Mouse (Mus musculus) C2C12 (cell line): ENCODE data around the gene Spon1. TPM values are rescaled to one million over a fixed set of nuclear protein-coding genes. Genes with fewer than 3 reads are reported as not detected.

Source experiments
- H3K27me3 ChIP-seq: one replicate; pipeline ENCODE4 v1.6.1; 2011; ENCODE audit not compliant: control insufficient read depth, insufficient read depth, insufficient read length
- H3K36me3 ChIP-seq: one replicate; pipeline ENCODE4 v1.6.1; 2011; ENCODE audit not compliant: control insufficient read depth, insufficient read depth
- H3K4me3 ChIP-seq: one replicate; pipeline ENCODE4 v1.5.1; 2011; ENCODE audit warnings: mild to moderate bottlenecking, control low read depth; ENCODE audit not compliant: poor library complexity, insufficient read depth, severe bottlenecking
- H3K79me2 ChIP-seq: one replicate; pipeline ENCODE4 v1.6.1; 2011; ENCODE audit not compliant: control insufficient read depth, insufficient read depth
- H3K79me3 ChIP-seq: one replicate; pipeline ENCODE4 v1.6.1; 2011; ENCODE audit warnings: low read depth, control low read depth
- H3ac ChIP-seq: one replicate; pipeline ENCODE3; 2011; ENCODE audit warnings: low read depth; ENCODE audit not compliant: control insufficient read depth, insufficient read length
- CEBPB ChIP-seq: IDR thresholded peaks from one replicate; pipeline ENCODE4 v1.6.1; 2011; ENCODE audit warnings: low read depth, mild to moderate bottlenecking, control low read depth, moderate library complexity
- CTCF ChIP-seq: IDR thresholded peaks from one replicate; pipeline ENCODE4 v1.5.1; 2011; ENCODE audit not compliant: control insufficient read depth, insufficient read depth, insufficient read length
- FOSL1 ChIP-seq: IDR thresholded peaks from one replicate; pipeline ENCODE4 v1.8.0; 2011; ENCODE audit warnings: mild to moderate bottlenecking, low read length; ENCODE audit not compliant: poor library complexity, insufficient read depth, severe bottlenecking
- MAX ChIP-seq: IDR thresholded peaks from one replicate; pipeline ENCODE4 v1.6.1; 2011; ENCODE audit warnings: mild to moderate bottlenecking, control low read depth
- MYOD1 ChIP-seq: IDR thresholded peaks from one replicate; pipeline ENCODE4 v1.6.1; 2011; ENCODE audit warnings: low read depth; ENCODE audit not compliant: control insufficient read depth, insufficient read length
- MYOG ChIP-seq: IDR thresholded peaks from one replicate; pipeline ENCODE4 v1.6.1; 2011; ENCODE audit not compliant: control insufficient read depth, insufficient read length; ENCODE audit errors: extremely low read depth
- USF1 ChIP-seq: IDR thresholded peaks from one replicate; pipeline ENCODE4 v1.6.1; 2011; ENCODE audit warnings: low read depth, mild to moderate bottlenecking, control low read depth, moderate library complexity
- polyA plus RNA-seq: library from polyadenylated mRNA; unstranded; fragments of >200 nt; fragmentation: generic; extraction: Trizol; gene quantifications from one replicate; pipeline ENCODE4 v1.2.1, GENCODE M21; 2012; ENCODE audit warnings: missing spikeins

Spon1 gene
- polyA plus RNA-seq, 1 experiment: 0.06 TPM

GRCm38 (mm10) chr7:113780286-113780685 lies 14.5 kb downstream of the Spon1 start:
- Histone ChIP-seq H3K27me3 (peaks cover 23% of the 10 kb centered on the region), H3K79me2 (no peaks in the 10 kb centered on the region), H3K36me3 (no peaks in the 10 kb centered on the region), H3K4me3 (no peak overlapping the region), H3K79me3 (no peaks in the 10 kb centered on the region), H3ac (no peak overlapping the region)
- TF ChIP-seq MYOG (no peak), MYOD1 (no peak), MAX (no peak), CEBPB (no peak), CTCF (no peak)

GRCm38 (mm10) chr7:113791991-113792390 lies 26.2 kb downstream of the Spon1 start:
- TF ChIP-seq CTCF (no peak), USF1 (no peak), MAX (no peak), MYOD1 (no peak), CEBPB (no peak), FOSL1 (no peak), MYOG (no peak)
- Histone ChIP-seq H3K79me2 (no peaks in the 10 kb centered on the region), H3K36me3 (no peaks in the 10 kb centered on the region), H3ac (no peak overlapping the region), H3K79me3 (no peaks in the 10 kb centered on the region), H3K27me3 (peaks cover 4% of the 10 kb centered on the region), H3K4me3 (no peak overlapping the region)

- TF ChIP-seq MYOG (no peak), CTCF (no peak), MYOD1 (no peak), MAX (no peak), FOSL1 (no peak), CEBPB (no peak), USF1 (no peak)
- no peaks in the 10 kb centered on the region for H3K36me3 ChIP-seq
- no peak overlapping the region for H3ac ChIP-seq
- H3K27me3 ChIP-seq: peaks cover 4% of the 10 kb centered on the region
- no peaks in the 10 kb centered on the region for H3K79me2 ChIP-seq
- H3K4me3 ChIP-seq: no peak overlapping the region
- no peaks in the 10 kb centered on the region for H3K79me3 ChIP-seq
These were observed 27.1 kb downstream of the Spon1 start for GRCm38 (mm10) chr7:113792871-113793270.

GRCm38 (mm10) chr7:113795209-113795608 lies 29.4 kb downstream of the Spon1 start:
- Histone ChIP-seq H3K36me3 (no peaks in the 10 kb centered on the region), H3K79me2 (no peaks in the 10 kb centered on the region), H3K27me3 (no peaks in the 10 kb centered on the region), H3ac (no peak overlapping the region), H3K79me3 (no peaks in the 10 kb centered on the region), H3K4me3 (no peak overlapping the region)
- TF ChIP-seq FOSL1 (no peak), MYOG (no peak)

GRCm38 (mm10) chr7:113797134-113797533 lies 31.3 kb downstream of the Spon1 start:
- H3K79me2 ChIP-seq: no peaks in the 10 kb centered on the region
- H3K27me3 ChIP-seq: no peaks in the 10 kb centered on the region
- no peaks in the 10 kb centered on the region for H3K36me3 ChIP-seq
- TF ChIP-seq MYOD1 (no peak), CTCF (no peak), USF1 (no peak), FOSL1 (no peak), MYOG (no peak), CEBPB (no peak), MAX (no peak)
- no peak overlapping the region for H3K4me3 ChIP-seq
- H3K79me3 ChIP-seq: no peaks in the 10 kb centered on the region
- H3ac ChIP-seq: no peak overlapping the region

- no peaks in the 10 kb centered on the region for H3K79me2 ChIP-seq
- no peaks in the 10 kb centered on the region for H3K79me3 ChIP-seq
- no peak overlapping the region for H3K4me3 ChIP-seq
- no peak overlapping the region for H3ac ChIP-seq
- no peaks in the 10 kb centered on the region for H3K27me3 ChIP-seq
- TF ChIP-seq MAX: no peak
- no peak for TF ChIP-seq FOSL1
- TF ChIP-seq MYOG: no peak
- TF ChIP-seq USF1: no peak
- no peak for TF ChIP-seq CEBPB
- no peak for TF ChIP-seq CTCF
- TF ChIP-seq MYOD1: no peak
- H3K36me3 ChIP-seq: no peaks in the 10 kb centered on the region
These were observed 32.9 kb downstream of the Spon1 start for GRCm38 (mm10) chr7:113798605-113799255.
